In genomic region chr15:30458671-30459070, GRCm38 (mm10) we compare ENCODE assay signal across 16 mouse cellular contexts.
DNase-seq lines count a peak whose midpoint lies in the region; ATAC-seq and TF ChIP-seq lines count a peak whose summit lies in the region.
"Had no signal": no experiment of that assay in that cellular context is flagged by ENCODE, and none has a peak within 500 bp of the region (broad histone marks: within the 10 kb centered on the region; RNA-seq: fewer than 3 reads in every experiment).

No protein-coding gene starts in this region.

- no peak for TF ChIP-seq CTCF in lung, postnatal 0 days (IDR thresholded peaks at IDR 0.05)
- no peak for TF ChIP-seq CTCF in gastrocnemius, adult 2 months (IDR thresholded peaks at IDR 0.05)

- H3K27me3 ChIP-seq in embryonic facial prominence, embryonic 10.5 days (replicated peaks; ENCODE audit: low read depth, poor library complexity, severe bottlenecking): no peaks in the 10 kb centered on the region
- no peaks in the 10 kb centered on the region for H3K27me3 ChIP-seq in forebrain, embryonic 15.5 days
- no peaks in the 10 kb centered on the region for H3K27me3 ChIP-seq in neural tube, embryonic 13.5 days
- no peaks in the 10 kb centered on the region for H3K27me3 ChIP-seq in lung, postnatal 0 days (replicated peaks; ENCODE audit: insufficient read depth, low read length)
- H3K27me3 ChIP-seq: heart, embryonic 12.5 days; limb, embryonic 13.5 days; stomach, embryonic 15.5 days had no signal

- peak overlapping the region; percentile 48 for H3K4me3 ChIP-seq in embryonic facial prominence, embryonic 10.5 days
- peak overlapping the region; percentile 42 for H3K4me3 ChIP-seq in forebrain, embryonic 15.5 days
- peak overlapping the region; percentile 37 for H3K4me3 ChIP-seq in neural tube, embryonic 13.5 days
- H3K4me3 ChIP-seq in lung, postnatal 0 days (ENCODE audit: low read depth, low read length): no peak overlapping the region
- H3K4me3 ChIP-seq in gastrocnemius, adult 2 months: no peak overlapping the region
- H3K4me3 ChIP-seq: heart, embryonic 12.5 days; limb, embryonic 13.5 days; stomach, embryonic 15.5 days had no signal

- peak overlapping the region; percentile 50 for H3K4me2 ChIP-seq in forebrain, embryonic 15.5 days (replicated peaks)
- H3K4me2 ChIP-seq in neural tube, embryonic 13.5 days: peak overlapping the region; percentile 59
- H3K4me2 ChIP-seq in lung, postnatal 0 days (replicated peaks; ENCODE audit: low read depth, low read length): no peak overlapping the region
- H3K4me2 ChIP-seq: heart, embryonic 12.5 days; limb, embryonic 13.5 days; lung, embryonic 14.5 days; stomach, embryonic 15.5 days had no signal

- no peak for ATAC-seq in forebrain, embryonic 15.5 days (replicated peaks)
- ATAC-seq in inflammation-experienced regulatory T-cells, adult 6 months: peak; percentile 43
- no peak for ATAC-seq in neural tube, embryonic 13.5 days (ENCODE audit: low read depth)
- no peak for ATAC-seq in lung, postnatal 0 days

- H3K27ac ChIP-seq in embryonic facial prominence, embryonic 10.5 days (replicated peaks): no peak overlapping the region
- H3K27ac ChIP-seq in forebrain, embryonic 15.5 days (replicated peaks): no peak overlapping the region
- no peak overlapping the region for H3K27ac ChIP-seq in neural tube, embryonic 13.5 days (replicated peaks)
- H3K27ac ChIP-seq in lung, postnatal 0 days (ENCODE audit: low read length): no peak overlapping the region
- no peak overlapping the region for H3K27ac ChIP-seq in gastrocnemius, adult 2 months
- H3K27ac ChIP-seq: limb, embryonic 13.5 days; stomach, embryonic 15.5 days had no signal

- no peaks in the 10 kb centered on the region for H3K36me3 ChIP-seq in embryonic facial prominence, embryonic 10.5 days (replicated peaks)
- H3K36me3 ChIP-seq in forebrain, embryonic 15.5 days: no peaks in the 10 kb centered on the region
- H3K36me3 ChIP-seq in neural tube, embryonic 13.5 days: no peaks in the 10 kb centered on the region
- no peaks in the 10 kb centered on the region for H3K36me3 ChIP-seq in lung, postnatal 0 days (ENCODE audit: insufficient read depth, low read length)
- H3K36me3 ChIP-seq: heart, embryonic 12.5 days; limb, embryonic 13.5 days; stomach, embryonic 15.5 days had no signal

- DNase-seq in embryonic facial prominence, embryonic 10.5 days (ENCODE audit: low spot score): no peak
- DNase-seq in kidney, adult 9 months: no peak
- DNase-seq in lung, postnatal 0 days (ENCODE audit: low spot score): no peak
- DNase-seq in gastrocnemius, adult 2 months: no peak
- DNase-seq: adrenal gland, postnatal 10 days; gastrocnemius, postnatal 10 days; kidney, postnatal 10 days; layer of hippocampus, postnatal 36 days; lung, embryonic 14.5 days; right cerebral cortex, postnatal 4 days had no signal

- intact Hi-C loops in gastrocnemius, adult 2 months (cut with DNase I): no loop called here

- H3K4me1 ChIP-seq in embryonic facial prominence, embryonic 10.5 days: peaks cover 19% of the 10 kb centered on the region
- peaks cover 41% of the 10 kb centered on the region for H3K4me1 ChIP-seq in forebrain, embryonic 15.5 days
- H3K4me1 ChIP-seq in neural tube, embryonic 13.5 days (replicated peaks): peaks cover 27% of the 10 kb centered on the region
- no peaks in the 10 kb centered on the region for H3K4me1 ChIP-seq in lung, postnatal 0 days (ENCODE audit: insufficient read depth, low read depth, low read length)
- H3K4me1 ChIP-seq: stomach, embryonic 15.5 days had no signal

- no peak for TF ChIP-seq EP300 in lung, postnatal 0 days (IDR thresholded peaks at IDR 0.05)

- WGBS in embryonic facial prominence, embryonic 10.5 days: 45% methylated on average over 5 of the region's 5 CpGs
- WGBS in forebrain, embryonic 15.5 days: 14% methylated on average over 5 of the region's 5 CpGs
- WGBS in neural tube, embryonic 13.5 days: 53% methylated on average over 5 of the region's 5 CpGs
- 39% methylated on average over 5 of the region's 5 CpGs for WGBS in lung, postnatal 0 days

- no peaks in the 10 kb centered on the region for H3K9me3 ChIP-seq in embryonic facial prominence, embryonic 10.5 days
- no peaks in the 10 kb centered on the region for H3K9me3 ChIP-seq in forebrain, embryonic 15.5 days
- no peaks in the 10 kb centered on the region for H3K9me3 ChIP-seq in neural tube, embryonic 13.5 days
- H3K9me3 ChIP-seq in lung, postnatal 0 days (ENCODE audit: low read length): no peaks in the 10 kb centered on the region
- H3K9me3 ChIP-seq: heart, embryonic 12.5 days; limb, embryonic 13.5 days; stomach, embryonic 15.5 days had no signal

- H3K9ac ChIP-seq in forebrain, embryonic 15.5 days (replicated peaks): 0 out of 2 replicates have a peak overlapping the region, but pooled peaks have one; percentile 53
- no peak overlapping the region for H3K9ac ChIP-seq in neural tube, embryonic 13.5 days
- no peak overlapping the region for H3K9ac ChIP-seq in lung, postnatal 0 days (replicated peaks; ENCODE audit: low read depth)
- H3K9ac ChIP-seq: heart, embryonic 12.5 days; limb, embryonic 13.5 days; lung, embryonic 14.5 days; stomach, embryonic 15.5 days had no signal

Comparison
In these comparisons a context has a peak if more than half of its experiments do, and no peak if none do; other contexts are left out.
1. H3K4me3 ChIP-seq: peak in embryonic facial prominence, embryonic 10.5 days (single experiment), forebrain, embryonic 15.5 days (single experiment) and neural tube, embryonic 13.5 days (single experiment); none in lung, postnatal 0 days (single experiment) and gastrocnemius, adult 2 months (single experiment).